Mouse (Mus musculus) heart, postnatal 0 days (tissue): ENCODE results near the gene Hoxc12.

ENCODE experiments used
- CTCF ChIP-seq: IDR thresholded peaks from 2 replicates; pipeline ENCODE4 v1.5.1; 2016; ENCODE audit warnings: antibody characterized with exemption, control low read depth, low read depth
- EP300 ChIP-seq: IDR thresholded peaks from 2 replicates; pipeline ENCODE4 v1.6.1; 2016; ENCODE audit warnings: antibody characterized with exemption, low read depth

DNA sequence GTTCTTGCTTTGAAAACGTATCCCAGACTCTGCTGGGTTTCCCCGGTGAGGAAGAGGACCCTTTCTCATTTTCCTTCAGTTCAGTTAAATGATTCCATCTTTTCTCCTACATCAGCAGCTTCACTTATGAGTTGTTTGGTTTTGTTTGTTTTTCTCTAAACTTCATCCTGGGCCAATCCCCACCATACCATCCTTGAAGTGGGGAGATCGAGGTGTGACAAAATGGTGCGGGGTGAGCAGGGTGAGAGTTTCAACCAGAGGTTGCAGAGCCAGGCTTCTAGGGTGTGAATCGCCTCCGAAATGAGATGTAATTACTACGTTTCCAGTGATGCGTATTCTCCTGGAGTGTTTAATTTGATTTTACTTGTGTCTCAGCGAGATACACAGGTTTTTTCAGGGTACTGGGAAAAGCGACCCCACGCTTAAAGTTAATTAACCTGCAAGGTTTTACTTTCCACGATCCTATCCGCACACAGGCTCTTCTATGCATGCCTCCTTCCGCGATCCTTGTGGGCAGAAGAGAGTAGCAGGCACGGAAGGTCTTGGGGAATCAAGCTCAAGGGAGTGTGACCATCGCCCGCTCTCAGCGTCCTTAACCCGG lies 18.5 kb upstream of the Hoxc12 start:
- TF ChIP-seq CTCF (no peak), EP300 (no peak)
